Mouse (Mus musculus): ENCODE measurements around the gene Rab3a.

DNA sequence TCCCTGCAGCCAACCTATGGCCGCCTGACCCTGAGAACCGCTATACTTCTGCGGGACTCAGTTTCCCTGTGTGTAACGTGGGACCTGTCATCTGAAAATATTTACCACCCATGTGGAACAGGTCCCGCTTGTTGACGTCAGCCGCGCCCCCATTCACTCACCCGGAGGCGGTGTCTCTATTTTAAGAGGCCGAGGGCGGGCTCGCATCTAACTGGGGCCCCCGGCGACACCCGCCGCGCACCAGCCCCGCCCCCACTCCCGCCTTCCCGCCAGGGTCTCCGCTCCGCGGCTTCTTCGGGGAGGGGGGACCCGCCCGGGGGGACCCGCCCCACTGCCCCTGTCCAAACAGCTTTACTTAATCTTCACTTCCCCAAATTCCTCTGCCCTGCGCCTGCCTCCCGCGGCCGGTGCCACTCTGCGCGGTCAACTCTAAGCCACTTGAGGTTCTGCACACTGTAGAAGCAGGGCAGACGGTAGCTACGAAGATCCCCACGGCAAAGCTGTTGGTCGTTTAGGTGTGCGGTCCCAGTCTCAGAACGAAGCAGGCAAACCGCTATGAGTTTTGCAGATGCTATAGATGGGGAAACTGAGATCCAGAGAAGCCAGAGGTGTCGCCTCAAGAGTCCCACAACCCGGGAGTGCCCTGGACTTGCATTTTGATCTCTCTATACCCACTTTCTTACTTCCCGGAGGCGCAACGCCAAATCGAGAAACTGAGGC, 49.4 kb downstream of the Rab3a start:
- TF ChIP-seq EP300 (IDR thresholded peaks at IDR 0.05): no peak
- TF ChIP-seq CTCF (IDR thresholded peaks at IDR 0.05): no peak
